Mouse (Mus musculus) lung, embryonic 14.5 days (tissue): Measurements from ENCODE around the gene Plk5. TPM values are rescaled to one million over a fixed set of nuclear protein-coding genes. Genes with fewer than 3 reads are reported as not detected.
A peak's percentile ranks its signal among the peaks of the same experiment; 100 is the strongest.

Source experiments
- ATAC-seq: fragments of 200-750 bp; cut with Nextera tagmentation; 2 replicates; pipeline ENCODE4 v1.8.0; 2017; ENCODE audit warnings: mild to moderate bottlenecking, moderate TSS enrichment, moderate library complexity; ENCODE audit not compliant: insufficient read depth
- DNase-seq: peaks from one replicate; pipeline ENCODE4 v3.0.0-alpha.2; 2015
- H3K27ac ChIP-seq: fragments of 300-500 bp; sonication (generic); 2 replicates; pipeline ENCODE4 v1.5.1; 2014; ENCODE audit warnings: low read depth, mild to moderate bottlenecking, moderate library complexity
- H3K27me3 ChIP-seq: fragments of 300-500 bp; sonication (generic); 2 replicates; pipeline ENCODE4 v1.6.1; 2014; ENCODE audit warnings: low read length, control low read depth; ENCODE audit not compliant: insufficient read depth
- H3K36me3 ChIP-seq: fragments of 300-500 bp; sonication (generic); 2 replicates; pipeline ENCODE4 v1.6.1; 2014; ENCODE audit warnings: control low read depth; ENCODE audit not compliant: insufficient read depth
- H3K4me1 ChIP-seq: fragments of 300-500 bp; sonication (generic); 2 replicates; pipeline ENCODE4 v1.6.1; 2014; ENCODE audit warnings: antibody characterized with exemption, control low read depth; ENCODE audit not compliant: insufficient read depth
- H3K4me2 ChIP-seq: fragments of 300-500 bp; sonication (generic); 2 replicates; pipeline ENCODE4 v1.6.1; 2014; ENCODE audit warnings: mild to moderate bottlenecking
- H3K4me3 ChIP-seq: fragments of 300-500 bp; sonication (generic); 2 replicates; pipeline ENCODE4 v1.5.1; 2014; ENCODE audit warnings: low read depth, low read length
- H3K9ac ChIP-seq: fragments of 300-500 bp; sonication (generic); 2 replicates; pipeline ENCODE4 v1.6.1; 2014
- H3K9me3 ChIP-seq: fragments of 300-500 bp; sonication (generic); 2 replicates; pipeline ENCODE4 v1.6.1; 2016; ENCODE audit warnings: low read depth, low read length, control low read depth
- CTCF ChIP-seq: IDR thresholded peaks from 2 replicates; pipeline ENCODE4 v1.5.1; 2016; ENCODE audit warnings: antibody characterized with exemption, low read depth
- WGBS: fragments of 180-500 bp; shearing (Covaris S2); extraction: QIAGEN DNeasy Blood & Tissue Kit; methylation state at CpG from one replicate; pipeline ENCODE4 v1.1.7; 2014; 5-methylcytosine and 5-hydroxymethylcytosine counted together
- polyA plus RNA-seq: library from polyadenylated mRNA; unstranded; fragments of >200 nt; fragmentation: Nextera tagmentation; extraction: Ambion mirVana; gene quantifications from 2 replicates; pipeline ENCODE4 v1.2.1, GENCODE M21; 2014

Gene Plk5
- polyA plus RNA-seq, 1 experiment from 2014 or later, result 0.61 TPM

DNA sequence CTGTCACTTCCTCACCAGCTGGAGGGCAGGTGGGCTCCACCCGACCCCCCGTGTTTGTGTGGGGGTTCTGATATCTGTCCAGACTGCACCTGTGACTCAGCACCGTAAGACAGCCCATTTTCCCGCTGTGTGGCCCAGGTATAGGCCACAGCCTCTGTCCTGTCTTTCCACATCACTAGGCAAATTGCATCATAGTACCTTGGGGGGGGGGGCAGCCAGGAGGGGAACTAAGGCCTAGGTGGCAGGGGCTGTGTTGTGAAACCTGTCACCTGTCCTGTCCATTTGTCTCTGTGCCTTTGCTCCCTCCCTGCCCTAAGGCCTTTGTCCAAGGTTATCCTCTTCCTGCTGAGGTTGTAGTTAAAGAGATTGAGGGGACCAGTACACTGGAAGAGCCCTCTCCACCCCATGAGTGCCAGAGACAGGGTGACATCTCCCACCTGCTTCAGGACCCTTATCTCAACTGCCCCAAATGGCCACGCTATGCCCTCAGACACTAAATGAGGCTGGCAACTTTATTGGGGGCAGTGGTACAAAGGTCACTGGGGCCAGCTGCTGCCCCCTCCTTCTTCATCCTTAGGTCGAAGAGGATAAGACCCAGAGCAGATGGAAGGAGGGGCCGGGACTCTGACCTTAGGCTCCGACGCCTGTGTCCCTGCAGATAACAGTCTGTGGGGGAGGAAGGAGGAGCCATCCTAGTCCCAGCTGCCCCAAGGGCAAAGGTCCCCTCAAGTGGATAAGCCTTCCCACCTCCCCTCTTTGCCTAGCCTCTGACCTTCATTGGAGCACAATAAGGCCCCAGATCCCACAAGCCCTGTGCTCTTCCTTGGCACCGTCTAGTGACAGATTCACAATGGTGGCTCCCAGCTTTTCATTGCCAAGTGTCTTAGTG lies 24.4 kb upstream of the Plk5 start:
- Histone ChIP-seq H3K4me2 (peak overlapping the region; percentile 92), H3K36me3 (no peaks in the 10 kb centered on the region), H3K27me3 (peaks cover 2% of the 10 kb centered on the region; the same call in 1 of the 2 replicates), H3K9ac (no peak overlapping the region), H3K4me3 (no peak overlapping the region), H3K9me3 (no peaks in the 10 kb centered on the region), H3K27ac (no peak overlapping the region), H3K4me1 (0 out of 2 replicates have a peak, but pooled peaks cover 9% of the 10 kb centered on the region)
- 41% methylated on average over 10 of the region's 10 CpGs for WGBS
- DNase-seq (no peak), ATAC-seq (no peak)
- no peak for TF ChIP-seq CTCF

DNA sequence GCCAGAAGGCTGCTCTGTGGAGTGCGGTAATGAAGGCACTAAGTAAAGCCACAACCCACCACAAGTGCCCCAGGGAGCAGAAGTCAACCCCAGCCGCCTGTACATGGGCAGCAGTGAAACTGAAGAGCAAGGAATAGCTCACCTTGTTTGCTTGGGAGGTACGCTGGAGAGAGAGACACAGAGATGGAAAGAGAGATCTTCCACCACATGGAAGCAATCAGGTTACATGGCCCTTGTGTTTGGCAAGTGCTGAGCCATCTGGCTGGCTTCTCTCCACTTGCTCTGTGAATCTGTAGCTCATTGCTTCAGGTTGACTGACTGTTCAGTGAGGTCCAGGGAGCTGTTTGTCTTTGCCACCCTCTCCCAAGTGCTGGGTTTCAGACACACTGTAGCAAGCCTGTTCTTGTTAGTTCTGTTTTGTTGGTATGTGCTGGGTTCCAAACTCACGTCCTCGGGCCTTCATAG lies 23.7 kb upstream of the Plk5 start:
- Histone ChIP-seq H3K9me3 (no peaks in the 10 kb centered on the region), H3K4me2 (no peak overlapping the region), H3K4me3 (no peak overlapping the region), H3K27ac (no peak overlapping the region), H3K36me3 (no peaks in the 10 kb centered on the region), H3K9ac (no peak overlapping the region), H3K27me3 (peaks cover 2% of the 10 kb centered on the region; the same call in 1 of the 2 replicates), H3K4me1 (0 out of 2 replicates have a peak, but pooled peaks cover 9% of the 10 kb centered on the region)
- TF ChIP-seq CTCF, result no peak
- DNase-seq, result no peak
- ATAC-seq, result no peak
- whole genome bisulfite sequencing, result 75% methylated on average over 5 of the region's 5 CpGs

DNA sequence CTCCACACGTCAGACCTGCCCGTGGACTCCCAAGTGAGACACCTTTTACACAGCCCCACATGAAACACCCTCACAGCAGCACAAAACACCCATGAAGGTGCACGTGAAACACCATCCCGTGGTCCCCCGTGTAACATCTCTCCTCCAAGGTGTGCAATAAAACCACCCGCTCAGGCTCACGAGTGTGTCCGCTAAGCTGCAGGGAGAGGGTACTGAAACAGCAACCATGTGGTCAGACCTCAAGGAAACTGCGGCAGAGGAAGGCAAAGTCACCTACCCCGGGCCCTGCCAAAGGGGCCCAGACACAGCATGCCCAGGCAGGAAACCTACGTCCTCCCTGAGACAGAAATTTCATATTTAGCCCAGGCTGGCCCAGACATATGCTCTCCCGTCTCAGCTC lies 20.0 kb upstream of the Plk5 start:
- 89% methylated on average over 12 of the region's 12 CpGs for WGBS
- Histone ChIP-seq H3K27me3 (peaks cover 11% of the 10 kb centered on the region), H3K9ac (no peak overlapping the region), H3K4me2 (no peak overlapping the region), H3K9me3 (no peaks in the 10 kb centered on the region), H3K27ac (no peak overlapping the region), H3K4me1 (no peaks in the 10 kb centered on the region), H3K4me3 (no peak overlapping the region), H3K36me3 (no peaks in the 10 kb centered on the region)
- ATAC-seq (no peak), DNase-seq (no peak)
- TF ChIP-seq CTCF, result no peak

DNA sequence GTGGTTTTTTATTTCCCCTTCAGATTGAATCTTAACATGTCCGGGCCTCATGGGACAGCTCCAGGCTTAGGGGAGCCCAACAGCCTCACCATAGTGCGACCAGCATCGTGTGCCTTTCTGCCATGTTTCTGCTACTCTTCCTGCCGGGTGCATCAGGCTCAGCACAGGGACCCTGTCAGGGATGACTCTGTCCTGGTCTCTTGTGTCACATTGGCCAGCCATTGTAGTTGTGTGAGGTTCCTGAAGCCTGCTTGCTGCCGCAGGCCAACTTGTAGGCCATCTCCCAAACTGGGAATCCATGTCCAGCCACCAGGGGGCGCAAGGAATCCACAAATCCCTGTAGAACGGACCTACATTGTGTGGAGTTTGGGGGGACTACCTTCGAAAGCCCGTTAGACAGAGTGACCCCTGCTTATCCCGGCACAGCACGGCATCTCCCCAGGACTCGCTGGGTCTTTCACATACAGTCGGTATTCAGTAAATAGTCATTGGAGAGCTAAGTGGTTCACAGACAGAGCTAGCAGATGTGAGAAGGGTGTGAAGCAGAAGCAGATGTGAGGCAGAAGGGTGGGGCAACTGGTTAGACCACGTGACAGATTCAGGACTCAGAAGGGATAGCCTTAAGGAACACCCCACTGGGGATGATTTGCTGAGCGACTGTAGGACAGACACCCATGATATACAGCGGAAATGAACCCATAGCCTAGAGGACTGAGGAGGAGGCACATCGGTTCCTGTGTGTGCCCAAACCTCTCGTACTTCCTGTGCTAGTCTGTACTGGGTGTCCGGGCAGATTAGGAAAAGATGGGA lies 16.1 kb upstream of the Plk5 start:
- H3K4me1 ChIP-seq, result peaks cover 7% of the 10 kb centered on the region; the same call in 1 of the 2 replicates
- H3K9me3 ChIP-seq, result no peaks in the 10 kb centered on the region
- WGBS, result 20% methylated on average over 19 of the region's 19 CpGs
- H3K4me2 ChIP-seq, result no peak overlapping the region
- ATAC-seq, result 0 out of 2 replicates have a peak, but pooled peaks have one; percentile 4
- no peaks in the 10 kb centered on the region for H3K36me3 ChIP-seq
- peak; percentile 97 for TF ChIP-seq CTCF
- DNase-seq, result peak; percentile 94
- peaks cover 49% of the 10 kb centered on the region for H3K27me3 ChIP-seq
- H3K4me3 ChIP-seq, result no peak overlapping the region
- peak overlapping the region; percentile 23; the same call in 1 of the 2 replicates for H3K9ac ChIP-seq
- no peak overlapping the region for H3K27ac ChIP-seq

DNA sequence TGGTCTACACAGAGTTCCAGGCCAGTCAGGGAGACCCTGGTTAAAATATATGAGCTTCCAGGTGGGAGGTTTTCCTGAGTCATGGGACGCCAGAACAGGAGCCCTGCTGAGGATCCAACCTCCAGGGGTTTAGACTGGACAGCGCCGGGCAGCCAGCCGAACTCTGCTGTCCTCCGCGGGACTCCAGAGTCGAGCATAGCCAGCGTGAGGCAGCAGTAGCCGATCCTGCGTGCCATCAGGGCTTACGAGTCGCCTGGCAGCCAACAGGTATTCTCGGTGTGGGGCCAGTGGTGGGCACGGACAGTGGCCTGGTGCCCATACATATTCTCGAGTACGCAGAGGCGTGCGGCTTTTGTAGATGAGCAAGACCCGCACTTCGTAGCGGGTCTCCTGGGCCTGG lies 15.2 kb upstream of the Plk5 start:
- Histone ChIP-seq H3K36me3 (no peaks in the 10 kb centered on the region), H3K9me3 (no peaks in the 10 kb centered on the region), H3K4me2 (no peak overlapping the region), H3K9ac (no peak overlapping the region), H3K27me3 (peaks cover 58% of the 10 kb centered on the region), H3K4me1 (peaks cover 7% of the 10 kb centered on the region; the same call in 1 of the 2 replicates), H3K27ac (no peak overlapping the region), H3K4me3 (peak overlapping the region; percentile 34; the same call in 1 of the 2 replicates)
- 19% methylated on average over 21 of the region's 21 CpGs for WGBS
- no peak for TF ChIP-seq CTCF
- DNase-seq, result no peak
- no peak for ATAC-seq

DNA sequence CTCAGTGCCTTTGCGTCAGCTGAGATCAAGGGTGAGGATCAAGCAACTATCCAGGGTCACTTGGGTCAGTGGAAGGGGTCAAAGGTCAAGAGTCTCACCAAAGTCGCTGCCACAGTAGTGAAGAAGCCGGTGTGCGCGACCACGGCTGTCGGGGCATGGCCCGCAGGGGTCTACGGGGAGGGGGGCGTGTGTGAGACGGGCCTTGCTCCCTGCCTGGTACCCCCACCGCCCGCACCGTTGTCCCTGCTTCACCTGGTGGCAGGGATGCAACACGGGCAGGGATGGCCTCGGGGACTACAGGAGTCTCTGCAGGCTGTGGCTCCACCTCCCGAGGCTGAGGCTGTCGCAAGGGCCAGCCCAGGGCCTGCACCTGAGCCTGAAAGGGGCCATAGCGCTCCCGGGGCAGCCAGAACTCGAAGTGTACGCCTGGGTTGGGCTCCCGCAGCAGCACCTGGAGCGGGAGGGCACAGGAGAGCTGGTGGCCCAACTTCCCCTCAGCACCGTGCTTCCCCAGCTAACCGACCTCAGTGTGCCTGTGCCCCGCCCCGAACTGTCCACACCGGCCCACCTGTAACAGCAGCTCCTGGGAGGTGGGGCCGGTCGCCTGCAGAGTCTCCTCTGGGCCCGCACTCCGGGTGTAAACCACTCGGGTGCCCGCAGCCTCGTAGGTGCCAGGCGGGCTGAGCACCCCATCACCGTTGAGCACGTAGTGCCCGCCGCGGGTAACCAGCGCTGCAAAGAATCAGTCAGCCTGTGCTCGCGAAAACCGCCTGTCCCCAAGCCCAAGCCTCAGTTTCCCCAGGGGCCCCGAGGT lies 14.6 kb upstream of the Plk5 start:
- H3K4me3 ChIP-seq, result peak overlapping the region; percentile 34
- no peaks in the 10 kb centered on the region for H3K9me3 ChIP-seq
- no peak for DNase-seq
- no peaks in the 10 kb centered on the region for H3K36me3 ChIP-seq
- no peak overlapping the region; the same call in 1 of the 2 replicates for H3K9ac ChIP-seq
- ATAC-seq, result no peak
- H3K4me2 ChIP-seq, result peak overlapping the region; percentile 59
- WGBS, result 3% methylated on average over 47 of the region's 47 CpGs
- H3K27ac ChIP-seq, result no peak overlapping the region
- H3K27me3 ChIP-seq, result peaks cover 64% of the 10 kb centered on the region
- H3K4me1 ChIP-seq, result peaks cover 7% of the 10 kb centered on the region; the same call in 1 of the 2 replicates
- TF ChIP-seq CTCF, result no peak
